Mouse (Mus musculus): ENCODE measurements around the gene Fau. TPM values are rescaled to one million over a fixed set of nuclear protein-coding genes. Genes with fewer than 3 reads are reported as not detected.

Gene Fau
- total RNA-seq, 2 experiments from 2014 or later, result 597 to 635 TPM

Small RNA genes within 50 kb of the gene (microRNA-seq; reads per million reads assigned to microRNA genes)
- 1.6 to 4.8 reads per million in 2 experiments for gene Mir6988

Other genes with a start within 250 kb of the Fau start
- gene Frmd8, start 182.6 kb upstream of the Fau start, total RNA-seq (2021), result 10 to 100 TPM; 15.6 to 15.8 TPM
- 1 to 10 TPM; 3.3 to 4.5 TPM for gene Slc25a45, start 180.0 kb upstream of the Fau start, total RNA-seq (2021)
- gene Tigd3, start 163.7 kb upstream of the Fau start, total RNA-seq (2021), result under 1 TPM; 0.79 to 0.93 TPM
- 100 to 1,000 TPM; 101 TPM for gene Dpf2, start 144.8 kb upstream of the Fau start, total RNA-seq (2021)
- 10 to 100 TPM in 1 of 2 experiments, 1 to 10 TPM in 1; 9.9 to 12.0 TPM for gene Cdc42ep2, start 133.0 kb upstream of the Fau start, total RNA-seq (2021)
- gene Pola2, start 93.6 kb upstream of the Fau start, total RNA-seq (2021), result 10 to 100 TPM; 12.3 to 14.2 TPM
- not detected for gene Slc22a20, start 71.7 kb upstream of the Fau start, total RNA-seq (2021)
- gene Capn1, start 41.9 kb upstream of the Fau start, total RNA-seq (2021), result 10 to 100 TPM; 31.7 to 36.8 TPM
- 10 to 100 TPM; 17.5 to 18.9 TPM for gene Syvn1, start 11.3 kb upstream of the Fau start, total RNA-seq (2021)
- gene Mrpl49, start 59 bp upstream of the Fau start, total RNA-seq (2021), result 10 to 100 TPM; 37.1 to 37.4 TPM
- gene Znhit2, start 3.3 kb downstream of the Fau start, total RNA-seq (2021), result 10 to 100 TPM; 11.8 to 12.6 TPM
- gene Tm7sf2, start 10.5 kb downstream of the Fau start, total RNA-seq (2021), result 1 to 10 TPM; 2.9 to 5.5 TPM
- gene Vps51, start 19.4 kb downstream of the Fau start, total RNA-seq (2021), result 10 to 100 TPM; 27.9 to 32.3 TPM
- not detected for gene Tmem262, start 22.2 kb downstream of the Fau start, total RNA-seq (2021)
- gene Gm28374, start 24.4 kb downstream of the Fau start, total RNA-seq (2021), result not detected
- gene Zfpl1, start 27.1 kb downstream of the Fau start, total RNA-seq (2021), result 10 to 100 TPM; 16.7 to 19.7 TPM
- 1 to 10 TPM; 1.1 to 1.5 TPM for gene Cdca5, start 27.1 kb downstream of the Fau start, total RNA-seq (2021)
- gene AC131692.1, start 36.6 kb downstream of the Fau start, total RNA-seq (2021), result not detected
- gene Naaladl1, start 47.9 kb downstream of the Fau start, total RNA-seq (2021), result not detected
- 1 to 10 TPM; 9.4 to 9.7 TPM for gene Sac3d1, start 60.8 kb downstream of the Fau start, total RNA-seq (2021)
- gene Snx15, start 70.5 kb downstream of the Fau start, total RNA-seq (2021), result 10 to 100 TPM; 12.2 to 14.7 TPM
- under 1 TPM; 0.46 to 0.88 TPM for gene Batf2, start 83.1 kb downstream of the Fau start, total RNA-seq (2021)
- gene Arl2, start 83.7 kb downstream of the Fau start, total RNA-seq (2021), result 10 to 100 TPM; 54.8 to 58.4 TPM
- not detected for gene Majin, start 126.5 kb downstream of the Fau start, total RNA-seq (2021)
- gene Gpha2, start 168.5 kb downstream of the Fau start, total RNA-seq (2021), result not detected
- 10 to 100 TPM; 31.4 to 35.1 TPM for gene Ppp2r5b, start 178.0 kb downstream of the Fau start, total RNA-seq (2021)
- 10 to 100 TPM; 20.4 to 22.7 TPM for gene Atg2a, start 183.8 kb downstream of the Fau start, total RNA-seq (2021)
- 100 to 1,000 TPM; 163 to 172 TPM for gene Ehd1, start 218.9 kb downstream of the Fau start, total RNA-seq (2021)
- gene Cdc42bpg, start 248.6 kb downstream of the Fau start, total RNA-seq (2021), result 1 to 10 TPM; 8.9 to 9.8 TPM

All from heart, postnatal 14 days (tissue).